Comparison of ENCODE assay signal across 8 mouse cellular contexts in genomic region chr15:79328058-79328938, GRCm38 (mm10). TPM values are rescaled to one million over a fixed set of nuclear protein-coding genes. Genes with fewer than 3 reads are reported as not detected.
DNase-seq lines count a peak whose midpoint lies in the region; ATAC-seq and TF ChIP-seq lines count a peak whose summit lies in the region.

Gene Pla2g6 (minus strand): TSS chr15:79328390.

- H3K27ac ChIP-seq in bone marrow macrophage, adult 2 months (ENCODE audit: insufficient read depth, low read depth, low read length): peak within 1 kb of the TSS; percentile 76
- peak within 1 kb of the TSS; percentile 19 for H3K27ac ChIP-seq in embryonic fibroblast, embryonic 13.5 days (ENCODE audit: insufficient read depth, low read length)
- peak within 1 kb of the TSS; percentile 88 for H3K27ac ChIP-seq in kidney, embryonic 14.5 days (ENCODE audit: low read depth, low read length)
- peak within 1 kb of the TSS; percentile 85 for H3K27ac ChIP-seq in limb, embryonic 15.5 days

- no peak for TF ChIP-seq CTCF in bone marrow macrophage, adult 2 months (IDR thresholded peaks at IDR 0.05; ENCODE audit: low read depth, low read length)
- TF ChIP-seq CTCF in embryonic fibroblast, embryonic 13.5 days (IDR thresholded peaks at IDR 0.05; ENCODE audit: borderline replicate concordance, insufficient read depth, low read length): no peak

- H3K4me3 ChIP-seq in bone marrow macrophage, adult 2 months (ENCODE audit: insufficient read depth, low read length): peak within 1 kb of the TSS; percentile 78
- H3K4me3 ChIP-seq in embryonic fibroblast, embryonic 13.5 days (ENCODE audit: insufficient read depth, low read length): peak within 1 kb of the TSS; percentile 69
- peak within 1 kb of the TSS; percentile 66 for H3K4me3 ChIP-seq in kidney, embryonic 14.5 days (ENCODE audit: low read length)
- H3K4me3 ChIP-seq in limb, embryonic 15.5 days: peak within 1 kb of the TSS; percentile 62

- peak within 1 kb of the TSS; percentile 89 for H3K4me2 ChIP-seq in kidney, embryonic 14.5 days (replicated peaks; ENCODE audit: low read depth, low read length)
- H3K4me2 ChIP-seq in limb, embryonic 15.5 days: peak within 1 kb of the TSS; percentile 84

- no peak for TF ChIP-seq POLR2A in bone marrow macrophage, adult 2 months (IDR thresholded peaks at IDR 0.05; ENCODE audit: borderline replicate concordance, low read depth, low read length)
- peak; percentile 79 for TF ChIP-seq POLR2A in embryonic fibroblast, embryonic 13.5 days (IDR thresholded peaks at IDR 0.05; ENCODE audit: low read depth, low read length)

- H3K4me1 ChIP-seq in bone marrow macrophage, adult 2 months (ENCODE audit: control insufficient read depth, insufficient read depth, low read length): peaks cover 46% of the 10 kb centered on the region
- H3K4me1 ChIP-seq in embryonic fibroblast, embryonic 13.5 days (ENCODE audit: control insufficient read depth, insufficient read depth, low read length): peaks cover 10% of the 10 kb centered on the region
- peaks cover 18% of the 10 kb centered on the region for H3K4me1 ChIP-seq in kidney, embryonic 14.5 days (ENCODE audit: control insufficient read depth, insufficient read depth, low read length)
- peaks cover 26% of the 10 kb centered on the region for H3K4me1 ChIP-seq in limb, embryonic 15.5 days

- WGBS in kidney, embryonic 14.5 days: 3% methylated on average over 46 of the region's 46 CpGs
- 2% methylated on average over 45 of the region's 46 CpGs for WGBS in limb, embryonic 15.5 days

- peak; percentile 97 for ATAC-seq in kidney, embryonic 14.5 days (ENCODE audit: low FRiP score, low TSS enrichment)
- peak; percentile 97 for ATAC-seq in limb, embryonic 15.5 days (ENCODE audit: insufficient number of reproducible peaks, low FRiP score, low TSS enrichment, low read depth)

- no peaks in the 10 kb centered on the region for H3K27me3 ChIP-seq in kidney, embryonic 14.5 days (ENCODE audit: control insufficient read depth, insufficient read depth, low read length)
- no peaks in the 10 kb centered on the region for H3K27me3 ChIP-seq in limb, embryonic 15.5 days

- peak; percentile 100 for DNase-seq in A20 (ENCODE audit: low read depth, low spot score)
- peak; percentile 99 for DNase-seq in heart, adult 9 months (ENCODE audit: low spot score in 2 of 2)
- DNase-seq in monocyte, adult 2 months (ENCODE audit: low read depth in 1 of 2, low spot score in 2 of 2): peak; percentile 98
- peak; percentile 99 for DNase-seq in spleen, postnatal 36 days (ENCODE audit: low spot score in 2 of 2)

- H3K9ac ChIP-seq in kidney, embryonic 14.5 days (ENCODE audit: low read depth, low read length): peak within 1 kb of the TSS; percentile 71
- H3K9ac ChIP-seq in limb, embryonic 15.5 days: peak within 1 kb of the TSS; percentile 56

- H3K36me3 ChIP-seq in kidney, embryonic 14.5 days (ENCODE audit: control insufficient read depth, insufficient read depth, low read length): no peaks in the 10 kb centered on the region
- H3K36me3 ChIP-seq in limb, embryonic 15.5 days: no peaks in the 10 kb centered on the region

- H3K9me3 ChIP-seq in kidney, embryonic 14.5 days (ENCODE audit: control insufficient read depth, low read length): no peaks in the 10 kb centered on the region
- no peaks in the 10 kb centered on the region for H3K9me3 ChIP-seq in limb, embryonic 15.5 days

RNA-seq across cellular contexts. Expression of gene Pla2g6, which starts in this region (rescaled TPM):
- 4.5 and 5.5 TPM in 2 replicates for polyA plus RNA-seq in bone marrow macrophage, adult 2 months (2012; ENCODE audit: insufficient read depth, insufficient read length, missing spikeins)
- polyA plus RNA-seq in embryonic fibroblast, embryonic 13.5 days (2011; ENCODE audit: insufficient read length, low read depth, missing spikeins): 7.4 and 11.3 TPM in 2 replicates
- polyA plus RNA-seq in kidney, embryonic 14.5 days (2014; fragmentation: Nextera tagmentation; extraction: Ambion mirVana): 10.9 and 17.0 TPM in 2 replicates
- polyA plus RNA-seq in limb, embryonic 15.5 days (2015; fragmentation: Nextera tagmentation; extraction: Ambion mirVana): 12.9 and 14.2 TPM in 2 replicates

Comparison
In these comparisons a context has a peak if more than half of its experiments do, and no peak if none do; other contexts are left out.
1. Peak in every context shown above with its lines: DNase-seq, ATAC-seq, H3K4me3 ChIP-seq and H3K27ac ChIP-seq.
2. H3K27ac ChIP-seq: peak in every context shown above with its lines; median percentile 88 in kidney, embryonic 14.5 days; 85 in limb, embryonic 15.5 days; 76 in bone marrow macrophage, adult 2 months; 19 in embryonic fibroblast, embryonic 13.5 days.